Mouse (Mus musculus): ENCODE data around the gene Tnfrsf14. TPM values are rescaled to one million over a fixed set of nuclear protein-coding genes. Genes with fewer than 3 reads are reported as not detected.

Gene Tnfrsf14
- 2.7 and 2.8 TPM in 2 replicates for polyA plus RNA-seq (2015; fragmentation: Nextera tagmentation; extraction: Ambion mirVana)

DNA sequence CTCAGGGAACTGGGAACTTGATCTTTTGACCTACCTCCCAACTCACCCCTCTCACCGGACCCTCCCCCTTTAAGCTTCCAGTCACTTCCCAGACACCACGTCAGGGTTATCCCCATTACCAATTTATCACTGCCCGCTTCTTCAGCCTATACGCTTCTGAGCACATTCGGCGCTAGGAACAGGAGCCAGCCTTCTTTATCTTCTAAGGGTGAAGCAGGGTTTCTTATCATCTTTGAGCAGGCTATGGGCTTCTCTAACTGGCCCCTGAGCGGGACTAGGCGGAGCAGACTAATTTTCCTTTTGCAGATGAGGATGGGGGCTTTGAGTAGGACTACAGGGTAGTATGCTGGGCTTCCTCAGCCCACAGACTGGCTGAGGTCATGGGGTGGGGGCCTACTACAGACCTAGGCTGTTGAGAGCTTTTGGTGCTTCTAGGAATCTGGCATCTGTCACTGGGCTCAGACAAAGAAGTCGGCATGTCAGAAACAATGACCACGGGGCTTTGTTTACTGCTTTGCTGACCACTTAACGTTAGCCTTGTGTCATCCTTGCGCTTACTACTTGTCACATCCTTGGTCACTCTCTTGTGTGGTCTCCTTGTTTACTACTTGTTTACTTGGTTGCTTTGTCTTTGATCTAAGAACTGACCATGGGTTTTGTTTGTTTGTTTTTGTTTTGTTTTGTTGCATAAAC, at the start of gene Tnfrsf14:
Gene Tnfrsf14, minus strand, starts transcription at position 169 of the 693 bp plus-strand sequence.

GRCm38 (mm10) chr4:154963901-154964580, 35.7 kb upstream of the Tnfrsf14 start, which contains the start of gene Pank4:
Pank4 (plus strand) TSS chr4:154964123.

GRCm38 (mm10) chr4:154960690-154961225, 32.4 kb upstream of the Tnfrsf14 start, which contains the start of gene Hes5:
Hes5 (plus strand) TSS chr4:154960923.

GRCm38 (mm10) chr4:154898506-154899446, 29.6 kb downstream of the Tnfrsf14 start, which contains the start of gene Fam213b:
Fam213b (minus strand) TSS chr4:154899135.

Other genes with a start within 250 kb of the Tnfrsf14 start
- 0.05 and 0.06 TPM in 2 replicates for gene Ttc34, start 91.1 kb downstream of the Tnfrsf14 start, polyA plus RNA-seq (2015; fragmentation: Nextera tagmentation; extraction: Ambion mirVana)
- gene Mmel1, start 59.0 kb downstream of the Tnfrsf14 start, polyA plus RNA-seq (2015; fragmentation: Nextera tagmentation; extraction: Ambion mirVana): 0.07 TPM in 1 of 2 replicates, not detected in the other
- gene Fam213b, start 29.4 kb downstream of the Tnfrsf14 start, polyA plus RNA-seq (2015; fragmentation: Nextera tagmentation; extraction: Ambion mirVana): 27.3 and 29.2 TPM in 2 replicates
- gene Hes5, start 32.4 kb upstream of the Tnfrsf14 start, polyA plus RNA-seq (2015; fragmentation: Nextera tagmentation; extraction: Ambion mirVana): not detected in 2 replicates
- 18.8 and 19.7 TPM in 2 replicates for gene Pank4, start 35.6 kb upstream of the Tnfrsf14 start, polyA plus RNA-seq (2015; fragmentation: Nextera tagmentation; extraction: Ambion mirVana)
- gene Plch2, start 128.2 kb upstream of the Tnfrsf14 start, polyA plus RNA-seq (2015; fragmentation: Nextera tagmentation; extraction: Ambion mirVana): 15.7 and 17.5 TPM in 2 replicates
- gene Pex10, start 138.5 kb upstream of the Tnfrsf14 start, polyA plus RNA-seq (2015; fragmentation: Nextera tagmentation; extraction: Ambion mirVana): 9.8 and 10.3 TPM in 2 replicates
- 165 and 183 TPM in 2 replicates for gene Rer1, start 157.8 kb upstream of the Tnfrsf14 start, polyA plus RNA-seq (2015; fragmentation: Nextera tagmentation; extraction: Ambion mirVana)
- gene Morn1, start 158.0 kb upstream of the Tnfrsf14 start, polyA plus RNA-seq (2015; fragmentation: Nextera tagmentation; extraction: Ambion mirVana): 2.7 and 3.5 TPM in 2 replicates